Mouse (Mus musculus): Measurements from ENCODE around the gene Sap30bp. TPM values are rescaled to one million over a fixed set of nuclear protein-coding genes. Genes with fewer than 3 reads are reported as not detected.

Sap30bp gene
- total and polyA plus RNA-seq, 3 experiments = 49.1 to 69.2 TPM; not detected in 1

GRCm38 (mm10) chr11:115962651-115963412 lies 29.8 kb downstream of the Sap30bp start:
- no peaks in the 10 kb centered on the region for H3K79me2 ChIP-seq (ENCODE audit: control insufficient read depth, insufficient read depth, low read length, poor library complexity)
- H3K27me3 ChIP-seq (ENCODE audit: control insufficient read depth in 1 of 2, insufficient read depth in 2 of 2, low read length in 2 of 2) = no peaks in the 10 kb centered on the region
- TF ChIP-seq ELF1 (IDR thresholded peaks at IDR 0.05; ENCODE audit: low read depth, low read length) (no peak), SIN3A (IDR thresholded peaks at IDR 0.05; ENCODE audit: low read length) (no peak), JUND (IDR thresholded peaks at IDR 0.05; ENCODE audit: low read depth, low read length) (no peak), KAT2A (conservative IDR thresholded peaks at IDR 0.05; ENCODE audit: low read depth, low read length) (no peak), ETS1 (IDR thresholded peaks at IDR 0.05; ENCODE audit: low read depth, low read length) (no peak), NRF1 (IDR thresholded peaks at IDR 0.05; ENCODE audit: insufficient read depth, low read depth, low read length, poor library complexity, severe bottlenecking) (no peak), HCFC1 (IDR thresholded peaks at IDR 0.05; ENCODE audit: low read depth, low read length) (no peak), ZMIZ1 (IDR thresholded peaks at IDR 0.05; ENCODE audit: low read depth, low read length) (no peak), CTCF (IDR thresholded peaks at IDR 0.05 in 2 of 3, conservative IDR thresholded peaks at IDR 0.05 in 1 of 3; ENCODE audit: control insufficient read depth in 1 of 3, insufficient read depth in 1 of 3, low read depth in 2 of 3, low read length in 3 of 3, poor library complexity in 1 of 3, severe bottlenecking in 1 of 3) (no peak)
- no peak overlapping the region for H3K4me3 ChIP-seq (ENCODE audit: control insufficient read depth in 1 of 2, insufficient read depth in 1 of 2, low read depth in 2 of 2, low read length in 2 of 2)
- H3K4me1 ChIP-seq (ENCODE audit: control insufficient read depth in 1 of 2, insufficient read depth in 2 of 2, low read length in 2 of 2) = no peaks in the 10 kb centered on the region
- no peak overlapping the region for H3K9ac ChIP-seq (ENCODE audit: control insufficient read depth, low read depth, low read length, poor library complexity, severe bottlenecking)
- DNase-seq (ENCODE audit: low read depth, low spot score) = no peak
- H3K36me3 ChIP-seq (ENCODE audit: control insufficient read depth in 1 of 2, insufficient read depth in 2 of 2, low read length in 2 of 2) = peaks cover 0 to 7% of the 10 kb centered on the region in 2 experiments; a peak in 2 of 4 replicates
- no peak overlapping the region for H3K27ac ChIP-seq (ENCODE audit: control insufficient read depth, low read depth, low read length)
- no peaks in the 10 kb centered on the region for H3K9me3 ChIP-seq (replicated peaks; ENCODE audit: insufficient read depth, low read length)

- Histone ChIP-seq H3K9ac (ENCODE audit: control insufficient read depth, low read depth, low read length, poor library complexity, severe bottlenecking) (no peak overlapping the region), H3K4me1 (ENCODE audit: control insufficient read depth in 1 of 2, insufficient read depth in 2 of 2, low read length in 2 of 2) (peaks cover 0 to 14% of the 10 kb centered on the region in 2 experiments; a peak in 3 of 4 replicates), H3K79me2 (ENCODE audit: control insufficient read depth, insufficient read depth, low read length, poor library complexity) (no peaks in the 10 kb centered on the region), H3K27me3 (ENCODE audit: control insufficient read depth in 1 of 2, insufficient read depth in 2 of 2, low read length in 2 of 2) (no peaks in the 10 kb centered on the region), H3K4me3 (ENCODE audit: control insufficient read depth in 1 of 2, insufficient read depth in 1 of 2, low read depth in 2 of 2, low read length in 2 of 2) (no peak overlapping the region), H3K36me3 (ENCODE audit: control insufficient read depth in 1 of 2, insufficient read depth in 2 of 2, low read length in 2 of 2) (peaks cover 7 to 10% of the 10 kb centered on the region in 2 experiments), H3K9me3 (replicated peaks; ENCODE audit: insufficient read depth, low read length) (no peaks in the 10 kb centered on the region), H3K27ac (ENCODE audit: control insufficient read depth, low read depth, low read length) (no peak overlapping the region)
- peak; percentile 36 for DNase-seq (ENCODE audit: low read depth, low spot score)
- peak; percentile 49 for TF ChIP-seq TAL1 (IDR thresholded peaks at IDR 0.05; ENCODE audit: low read length)
- no peak for TF ChIP-seq SIN3A (IDR thresholded peaks at IDR 0.05; ENCODE audit: low read length)
- TF ChIP-seq RAD21 (IDR thresholded peaks at IDR 0.05; ENCODE audit: low read depth, low read length) = no peak
Measured at GRCm38 (mm10) chr11:115964977-115965604, 32.0 kb downstream of the Sap30bp start.

Data from MEL (cell line).